Mouse (Mus musculus): Measurements from ENCODE around the gene Lamtor5. TPM values are rescaled to one million over a fixed set of nuclear protein-coding genes. Genes with fewer than 3 reads are reported as not detected.

The Lamtor5 gene
- 100 to 1,000 TPM; 104 to 143 TPM for polyA plus RNA-seq (2012; fragmentation: generic; extraction: Trizol)

GRCm38 (mm10) chr3:107278479-107279269 lies at the start of gene Lamtor5:
Gene Lamtor5, plus strand, starts transcription at chr3:107278858.

DNA sequence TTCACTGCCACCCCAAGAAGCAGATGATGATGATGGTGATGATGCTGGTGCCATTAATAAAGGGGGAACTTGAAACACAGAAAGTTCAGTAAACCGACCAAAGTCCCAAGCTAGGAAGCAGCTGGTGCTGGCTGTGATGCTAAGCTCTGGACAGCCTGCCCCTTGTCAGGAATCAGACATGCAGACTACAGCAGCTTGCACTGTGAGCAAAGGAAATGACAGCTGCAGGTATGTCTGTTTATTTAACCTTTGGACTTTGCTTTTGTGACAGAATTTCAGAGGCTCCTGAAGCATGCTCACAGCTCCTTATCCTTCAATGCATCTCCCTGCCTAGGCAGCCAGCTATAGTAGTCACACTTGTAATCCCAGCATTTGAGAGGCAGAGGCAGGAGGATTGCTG lies 48.1 kb upstream of the Lamtor5 start, which contains the start of gene A630076J17Rik:
A630076J17Rik (plus strand) TSS at position 88 of the 400 bp plus-strand sequence.

GRCm38 (mm10) chr3:107239607-107240006 lies 39.1 kb upstream of the Lamtor5 start, which contains the start of gene Prok1:
Gene Prok1, minus strand, starts transcription at chr3:107239707.

DNA sequence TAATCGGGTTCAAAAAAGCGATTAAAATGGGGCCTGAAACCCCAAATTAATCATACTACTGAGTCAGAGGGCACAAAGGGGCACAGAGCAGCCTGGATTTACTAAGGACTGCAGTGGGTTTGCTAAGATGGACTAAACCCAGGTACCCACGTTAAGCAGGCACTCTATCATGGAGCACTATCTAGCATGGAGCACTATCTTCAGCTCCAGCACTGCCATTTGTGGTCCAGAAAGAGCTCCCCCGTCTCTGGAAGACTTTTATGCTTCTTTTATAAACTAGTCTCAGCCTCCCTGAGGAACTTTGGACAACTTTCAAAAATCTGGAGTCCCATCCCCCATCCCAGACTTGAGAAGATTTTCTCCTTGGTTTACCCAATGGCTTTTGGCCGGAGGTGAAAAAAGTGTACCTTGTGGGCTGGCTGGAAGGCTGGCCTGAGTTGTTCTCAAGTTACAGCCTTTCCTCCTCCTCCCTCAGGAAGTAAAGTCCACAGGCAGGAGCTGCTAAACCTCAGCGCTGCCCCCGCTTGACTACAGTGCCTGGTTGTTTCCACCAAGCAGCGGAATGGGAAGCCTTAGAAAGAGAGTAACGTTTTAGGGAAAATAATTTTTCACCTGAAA lies 12.2 kb downstream of the Lamtor5 start, which contains the start of gene Slc16a4:
Slc16a4 (plus strand) TSS at position 467 of the 618 bp plus-strand sequence.

Other genes with a start within 250 kb of the Lamtor5 start
- gene Kcna3, start 242.7 kb upstream of the Lamtor5 start, polyA plus RNA-seq (2012; fragmentation: generic; extraction: Trizol) = not detected
- not detected for gene Kcna2, start 177.7 kb upstream of the Lamtor5 start, polyA plus RNA-seq (2012; fragmentation: generic; extraction: Trizol)
- gene Kcna10, start 95.8 kb upstream of the Lamtor5 start, polyA plus RNA-seq (2012; fragmentation: generic; extraction: Trizol) = not detected
- gene Cym, start 57.1 kb upstream of the Lamtor5 start, polyA plus RNA-seq (2012; fragmentation: generic; extraction: Trizol) = not detected
- not detected for gene A630076J17Rik, start 48.2 kb upstream of the Lamtor5 start, polyA plus RNA-seq (2012; fragmentation: generic; extraction: Trizol)
- gene Prok1, start 39.2 kb upstream of the Lamtor5 start, polyA plus RNA-seq (2012; fragmentation: generic; extraction: Trizol) = not detected
- gene Slc16a4, start 12.4 kb downstream of the Lamtor5 start, polyA plus RNA-seq (2012; fragmentation: generic; extraction: Trizol) = under 1 TPM in 1 of 2 experiments, not detected in 1; 0.40 TPM
- gene Rbm15, start 54.8 kb downstream of the Lamtor5 start, polyA plus RNA-seq (2012; fragmentation: generic; extraction: Trizol) = 1 to 10 TPM in 1 of 2 experiments, under 1 TPM in 1; 0.78 to 2.4 TPM
- gene Kcnc4, start 180.7 kb downstream of the Lamtor5 start, polyA plus RNA-seq (2012; fragmentation: generic; extraction: Trizol) = under 1 TPM in 1 of 2 experiments, not detected in 1; 0.02 TPM
- not detected for gene Slc6a17, start 239.2 kb downstream of the Lamtor5 start, polyA plus RNA-seq (2012; fragmentation: generic; extraction: Trizol)

Data from C3H10T1/2 (cell line).